Mouse (Mus musculus) liver, embryonic 12.5 days (tissue): ENCODE data around the gene Tnni1. TPM values are rescaled to one million over a fixed set of nuclear protein-coding genes. Genes with fewer than 3 reads are reported as not detected.

Source experiments
- ATAC-seq: fragments of 200-750 bp; cut with Nextera tagmentation; 2 replicates; pipeline ENCODE4 v1.8.0; 2017; ENCODE audit warnings: moderate number of reproducible peaks, mild to moderate bottlenecking, moderate library complexity
- H3K27ac ChIP-seq: fragments of 300-500 bp; sonication (generic); 2 replicates; pipeline ENCODE4 v1.5.1; 2016; ENCODE audit warnings: mild to moderate bottlenecking
- H3K27me3 ChIP-seq: fragments of 300-500 bp; sonication (generic); replicated peaks from 2 replicates; pipeline ENCODE4 v1.6.1; 2016; ENCODE audit warnings: mild to moderate bottlenecking, moderate library complexity
- H3K36me3 ChIP-seq: fragments of 300-500 bp; sonication (generic); 2 replicates; pipeline ENCODE4 v1.6.1; 2016; ENCODE audit warnings: mild to moderate bottlenecking, moderate library complexity
- H3K4me1 ChIP-seq: fragments of 300-500 bp; sonication (generic); 2 replicates; pipeline ENCODE4 v1.6.1; 2016
- H3K4me2 ChIP-seq: fragments of 300-500 bp; sonication (generic); 2 replicates; pipeline ENCODE4 v1.6.1; 2016; ENCODE audit warnings: mild to moderate bottlenecking, moderate library complexity
- H3K4me3 ChIP-seq: fragments of 300-500 bp; sonication (generic); 2 replicates; pipeline ENCODE4 v1.5.1; 2016; ENCODE audit warnings: mild to moderate bottlenecking, moderate library complexity
- H3K9ac ChIP-seq: fragments of 300-500 bp; sonication (generic); 2 replicates; pipeline ENCODE4 v1.6.1; 2016; ENCODE audit warnings: mild to moderate bottlenecking, moderate library complexity
- H3K9me3 ChIP-seq: fragments of 300-500 bp; sonication (generic); replicated peaks from 2 replicates; pipeline ENCODE4 v1.6.1; 2016; ENCODE audit warnings: mild to moderate bottlenecking, moderate library complexity
- WGBS: fragments of 180-500 bp; shearing (Covaris S2); methylation state at CpG from one replicate; pipeline ENCODE4 v1.1.7; 2016; ENCODE audit not compliant: insufficient replicate concordance; 5-methylcytosine and 5-hydroxymethylcytosine counted together
- polyA plus RNA-seq: library from polyadenylated mRNA; unstranded; fragments of >200 nt; fragmentation: Nextera tagmentation; extraction: Ambion mirVana; gene quantifications from 2 replicates; pipeline ENCODE4 v1.2.1, GENCODE M21; 2016

Tnni1 gene
- polyA plus RNA-seq, 1 experiment from 2014 or later: 10.5 TPM

- no peak for ATAC-seq
- Histone ChIP-seq H3K4me2 (peak overlapping the region; percentile 46), H3K9me3 (no peaks in the 10 kb centered on the region), H3K27me3 (peaks cover 53% of the 10 kb centered on the region), H3K9ac (0 out of 2 replicates have a peak overlapping the region, but pooled peaks have one; percentile 4), H3K36me3 (no peaks in the 10 kb centered on the region), H3K4me3 (peak overlapping the region; percentile 5; the same call in 1 of the 2 replicates), H3K27ac (no peak overlapping the region), H3K4me1 (peaks cover 36% of the 10 kb centered on the region)
- 9% methylated on average over 27 of the region's 27 CpGs for WGBS
Observed at GRCm38 (mm10) chr1:135793370-135794215, 14.4 kb downstream of the Tnni1 start.

GRCm38 (mm10) chr1:135794216-135795134 lies 15.2 kb downstream of the Tnni1 start:
- Histone ChIP-seq H3K27ac (no peak overlapping the region), H3K27me3 (peaks cover 53% of the 10 kb centered on the region), H3K9me3 (no peaks in the 10 kb centered on the region), H3K36me3 (no peaks in the 10 kb centered on the region), H3K4me3 (no peak overlapping the region), H3K4me1 (peaks cover 39% of the 10 kb centered on the region), H3K9ac (no peak overlapping the region), H3K4me2 (peak overlapping the region; percentile 46)
- ATAC-seq: peak; percentile 43
- WGBS: 16% methylated on average over 20 of the region's 20 CpGs

- no peak for ATAC-seq
- H3K9me3 ChIP-seq: no peaks in the 10 kb centered on the region
- H3K27ac ChIP-seq: no peak overlapping the region
- no peaks in the 10 kb centered on the region for H3K36me3 ChIP-seq
- H3K27me3 ChIP-seq: peaks cover 43% of the 10 kb centered on the region
- H3K9ac ChIP-seq: no peak overlapping the region
- H3K4me1 ChIP-seq: peaks cover 49% of the 10 kb centered on the region
- H3K4me2 ChIP-seq: no peak overlapping the region
- H3K4me3 ChIP-seq: no peak overlapping the region
- 56% methylated on average over 1 of the region's 1 CpGs for WGBS
Observed at GRCm38 (mm10) chr1:135798492-135798891, 19.3 kb downstream of the Tnni1 start.

GRCm38 (mm10) chr1:135799109-135799627 lies 19.9 kb downstream of the Tnni1 start:
- Histone ChIP-seq H3K27ac (no peak overlapping the region), H3K9me3 (no peaks in the 10 kb centered on the region), H3K4me3 (no peak overlapping the region), H3K4me2 (no peak overlapping the region), H3K9ac (no peak overlapping the region), H3K4me1 (peaks cover 42% of the 10 kb centered on the region), H3K27me3 (peaks cover 36% of the 10 kb centered on the region), H3K36me3 (no peaks in the 10 kb centered on the region)
- no peak for ATAC-seq
- WGBS: 25% methylated on average over 8 of the region's 8 CpGs

GRCm38 (mm10) chr1:135800192-135800950 lies 21.1 kb downstream of the Tnni1 start:
- Histone ChIP-seq H3K27ac (0 out of 2 replicates have a peak overlapping the region, but pooled peaks have one; percentile 18), H3K9me3 (no peaks in the 10 kb centered on the region), H3K36me3 (no peaks in the 10 kb centered on the region), H3K4me1 (peaks cover 31% of the 10 kb centered on the region), H3K9ac (no peak overlapping the region), H3K27me3 (peaks cover 24% of the 10 kb centered on the region), H3K4me2 (no peak overlapping the region), H3K4me3 (no peak overlapping the region)
- 24% methylated on average over 8 of the region's 8 CpGs for WGBS
- ATAC-seq: peak; percentile 53

- H3K4me1 ChIP-seq: no peaks in the 10 kb centered on the region
- H3K27ac ChIP-seq: no peak overlapping the region
- H3K27me3 ChIP-seq: peaks cover 19% of the 10 kb centered on the region; the same call in 1 of the 2 replicates
- H3K4me3 ChIP-seq: no peak overlapping the region
- no peak overlapping the region for H3K9ac ChIP-seq
- H3K9me3 ChIP-seq: no peaks in the 10 kb centered on the region
- H3K4me2 ChIP-seq: no peak overlapping the region
- 60% methylated on average over 10 of the region's 10 CpGs for WGBS
- no peak for ATAC-seq
- H3K36me3 ChIP-seq: no peaks in the 10 kb centered on the region
Observed at GRCm38 (mm10) chr1:135807546-135807945, 28.3 kb downstream of the Tnni1 start.

- Histone ChIP-seq H3K27ac (no peak overlapping the region), H3K4me3 (no peak overlapping the region), H3K9ac (no peak overlapping the region), H3K9me3 (no peaks in the 10 kb centered on the region), H3K27me3 (peaks cover 33% of the 10 kb centered on the region), H3K4me1 (0 out of 2 replicates have a peak, but pooled peaks cover 5% of the 10 kb centered on the region), H3K4me2 (no peak overlapping the region), H3K36me3 (no peaks in the 10 kb centered on the region)
- ATAC-seq: no peak
- WGBS: 36% methylated on average over 2 of the region's 2 CpGs
Observed at GRCm38 (mm10) chr1:135810180-135810579, 30.9 kb downstream of the Tnni1 start.

- peaks cover 42% of the 10 kb centered on the region for H3K27me3 ChIP-seq
- H3K9me3 ChIP-seq: no peaks in the 10 kb centered on the region
- H3K4me2 ChIP-seq: no peak overlapping the region
- H3K4me3 ChIP-seq: no peak overlapping the region
- no peak for ATAC-seq
- H3K36me3 ChIP-seq: no peaks in the 10 kb centered on the region
- 0 out of 2 replicates have a peak, but pooled peaks cover 5% of the 10 kb centered on the region for H3K4me1 ChIP-seq
- 29% methylated on average over 7 of the region's 7 CpGs for WGBS
- no peak overlapping the region for H3K27ac ChIP-seq
- H3K9ac ChIP-seq: no peak overlapping the region
Observed at GRCm38 (mm10) chr1:135811016-135811646, 31.9 kb downstream of the Tnni1 start.

- WGBS: 65% methylated on average over 3 of the region's 3 CpGs
- no peak overlapping the region for H3K27ac ChIP-seq
- H3K9ac ChIP-seq: no peak overlapping the region
- peaks cover 53% of the 10 kb centered on the region for H3K27me3 ChIP-seq
- H3K36me3 ChIP-seq: no peaks in the 10 kb centered on the region
- no peak overlapping the region for H3K4me2 ChIP-seq
- H3K9me3 ChIP-seq: no peaks in the 10 kb centered on the region
- no peak for ATAC-seq
- H3K4me1 ChIP-seq: 0 out of 2 replicates have a peak, but pooled peaks cover 5% of the 10 kb centered on the region
- H3K4me3 ChIP-seq: no peak overlapping the region
Observed at GRCm38 (mm10) chr1:135812205-135812604, 33.0 kb downstream of the Tnni1 start.

- H3K27me3 ChIP-seq: peaks cover 57% of the 10 kb centered on the region
- WGBS: 44% methylated on average over 2 of the region's 2 CpGs
- no peak overlapping the region for H3K9ac ChIP-seq
- no peak overlapping the region for H3K27ac ChIP-seq
- no peaks in the 10 kb centered on the region for H3K9me3 ChIP-seq
- no peak overlapping the region for H3K4me3 ChIP-seq
- H3K4me1 ChIP-seq: peaks cover 6% of the 10 kb centered on the region; the same call in 1 of the 2 replicates
- ATAC-seq: no peak
- no peak overlapping the region for H3K4me2 ChIP-seq
- H3K36me3 ChIP-seq: no peaks in the 10 kb centered on the region
Observed at GRCm38 (mm10) chr1:135812618-135813017, 33.4 kb downstream of the Tnni1 start.

- H3K4me2 ChIP-seq: no peak overlapping the region
Observed at GRCm38 (mm10) chr1:135813071-135813470, 33.8 kb downstream of the Tnni1 start.

More at GRCm38 (mm10) chr1:135813071-135813470, 33.8 kb downstream of the Tnni1 start:
- H3K27me3 ChIP-seq: peaks cover 62% of the 10 kb centered on the region
- no peak overlapping the region for H3K9ac ChIP-seq
- ATAC-seq: no peak
- H3K27ac ChIP-seq: no peak overlapping the region
- peaks cover 11% of the 10 kb centered on the region; the same call in 1 of the 2 replicates for H3K4me1 ChIP-seq
- WGBS: 52% methylated on average over 4 of the region's 4 CpGs
- H3K9me3 ChIP-seq: no peaks in the 10 kb centered on the region
- no peaks in the 10 kb centered on the region for H3K36me3 ChIP-seq
- no peak overlapping the region for H3K4me3 ChIP-seq
